Mouse (Mus musculus): ENCODE results near the gene Vps25. TPM values are rescaled to one million over a fixed set of nuclear protein-coding genes. Genes with fewer than 3 reads are reported as not detected.

Gene Vps25
- total and polyA plus RNA-seq, 3 experiments: 75.5 to 107 TPM; not detected in 1

DNA sequence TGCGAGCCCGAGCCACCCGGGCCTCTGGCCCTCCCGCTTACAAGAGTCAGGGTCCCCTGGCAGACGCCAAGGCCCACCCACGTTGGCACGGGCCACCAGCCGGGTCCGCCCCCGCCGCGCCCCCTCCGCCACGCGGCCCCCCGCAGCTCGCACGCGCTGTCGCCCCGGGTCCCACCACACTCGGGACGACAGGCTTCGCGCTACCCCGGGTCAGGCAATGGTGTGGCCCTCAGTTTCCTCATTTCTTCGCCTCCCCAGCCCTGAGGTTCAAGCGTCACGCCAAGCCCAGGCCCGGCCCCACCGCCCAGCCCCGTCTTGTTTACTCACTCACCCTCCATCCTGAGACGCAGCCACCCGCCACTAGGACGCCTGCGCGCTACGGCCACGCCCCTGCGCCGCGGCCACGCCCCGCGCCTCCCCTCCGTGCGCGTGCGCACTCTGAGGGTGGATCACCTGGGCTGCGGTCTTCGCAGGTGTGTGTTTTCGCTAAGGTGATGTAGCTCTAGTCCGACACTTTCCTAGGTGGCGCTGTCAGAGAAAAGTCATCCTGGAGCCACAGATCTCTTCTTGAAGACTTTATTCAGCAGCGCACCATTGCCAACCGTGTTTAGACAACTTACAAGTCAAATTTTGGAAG, 27.3 kb upstream of the Vps25 start, which contains the start of gene Ezh1 (continued):
- peak; percentile 36; the same call in 1 of the 2 replicates for TF ChIP-seq MAZ (IDR thresholded peaks at IDR 0.05; ENCODE audit: low read depth, low read length)
- TF ChIP-seq POLR2A (IDR thresholded peaks at IDR 0.05; ENCODE audit: control insufficient read depth in 1 of 2, insufficient read depth in 1 of 2, low read depth in 1 of 2, low read length in 2 of 2, poor library complexity in 1 of 2): peak; percentile 44 to 52; a peak in 1 of 4 replicates
- 0 out of 2 replicates have a peak, but pooled peaks have one; percentile 11 for TF ChIP-seq RCOR1 (IDR thresholded peaks at IDR 0.05; ENCODE audit: low read depth, low read length)
- no peak for TF ChIP-seq MEF2A (IDR thresholded peaks at IDR 0.05; ENCODE audit: extremely low read depth, insufficient replicate concordance, low read depth, low read length, poor library complexity, severe bottlenecking)
- TF ChIP-seq CTCF (IDR thresholded peaks at IDR 0.05 in 2 of 3, conservative IDR thresholded peaks at IDR 0.05 in 1 of 3; ENCODE audit: control insufficient read depth in 1 of 3, insufficient read depth in 1 of 3, low read depth in 2 of 3, low read length in 3 of 3, poor library complexity in 1 of 3, severe bottlenecking in 1 of 3): peak in 1 of 3 experiments; percentile 3; a peak in 1 of 6 replicates
- TF ChIP-seq NRF1 (IDR thresholded peaks at IDR 0.05; ENCODE audit: insufficient read depth, low read depth, low read length, poor library complexity, severe bottlenecking): peak; percentile 92
- TF ChIP-seq NELFE (IDR thresholded peaks at IDR 0.05; ENCODE audit: low read depth, low read length): peak; percentile 47

GRCm38 (mm10) chr11:101229361-101229900, 24.1 kb upstream of the Vps25 start:
- H3K79me2 ChIP-seq (ENCODE audit: control insufficient read depth, insufficient read depth, low read length, poor library complexity): peaks cover 5% of the 10 kb centered on the region; the same call in 1 of the 2 replicates
- no peak overlapping the region for H3K27ac ChIP-seq (ENCODE audit: control insufficient read depth, low read depth, low read length)
- DNase-seq (ENCODE audit: low read depth, low spot score): peak; percentile 65
- H3K4me3 ChIP-seq (ENCODE audit: control insufficient read depth in 1 of 2, insufficient read depth in 1 of 2, low read depth in 2 of 2, low read length in 2 of 2): no peak overlapping the region
- H3K9ac ChIP-seq (ENCODE audit: control insufficient read depth, low read depth, low read length, poor library complexity, severe bottlenecking): no peak overlapping the region
- H3K27me3 ChIP-seq (ENCODE audit: control insufficient read depth in 1 of 2, insufficient read depth in 2 of 2, low read length in 2 of 2): peaks cover 0 to 4% of the 10 kb centered on the region in 2 experiments; a peak in 2 of 4 replicates
- peaks cover 0 to 17% of the 10 kb centered on the region in 2 experiments; a peak in 2 of 4 replicates for H3K36me3 ChIP-seq (ENCODE audit: control insufficient read depth in 1 of 2, insufficient read depth in 2 of 2, low read length in 2 of 2)
- H3K9me3 ChIP-seq (replicated peaks; ENCODE audit: insufficient read depth, low read length): no peaks in the 10 kb centered on the region
- H3K4me1 ChIP-seq (ENCODE audit: control insufficient read depth in 1 of 2, insufficient read depth in 2 of 2, low read length in 2 of 2): peaks cover 3 to 30% of the 10 kb centered on the region in 2 experiments; a peak in 3 of 4 replicates
- TF ChIP-seq SMC3 (IDR thresholded peaks at IDR 0.05; ENCODE audit: low read depth, low read length) (no peak), CTCF (IDR thresholded peaks at IDR 0.05 in 2 of 3, conservative IDR thresholded peaks at IDR 0.05 in 1 of 3; ENCODE audit: control insufficient read depth in 1 of 3, insufficient read depth in 1 of 3, low read depth in 2 of 3, low read length in 3 of 3, poor library complexity in 1 of 3, severe bottlenecking in 1 of 3) (no peak), BHLHE40 (IDR thresholded peaks at IDR 0.05; ENCODE audit: borderline replicate concordance, low read depth, low read length) (no peak), POLR2AphosphoS5 (IDR thresholded peaks at IDR 0.05; ENCODE audit: borderline replicate concordance, low read depth, low read length) (no peak), RCOR1 (IDR thresholded peaks at IDR 0.05; ENCODE audit: low read depth, low read length) (peak; percentile 87), HCFC1 (IDR thresholded peaks at IDR 0.05; ENCODE audit: low read depth, low read length) (no peak), E2F4 (IDR thresholded peaks at IDR 0.05; ENCODE audit: borderline replicate concordance, low read depth, low read length) (no peak), POLR2AphosphoS2 (IDR thresholded peaks at IDR 0.05; ENCODE audit: low read length) (no peak), NRF1 (IDR thresholded peaks at IDR 0.05; ENCODE audit: insufficient read depth, low read depth, low read length, poor library complexity, severe bottlenecking) (no peak), ZC3H11A (IDR thresholded peaks at IDR 0.05; ENCODE audit: low read depth, low read length) (no peak), JUND (IDR thresholded peaks at IDR 0.05; ENCODE audit: low read depth, low read length) (no peak), ETS1 (IDR thresholded peaks at IDR 0.05; ENCODE audit: low read depth, low read length) (0 out of 2 replicates have a peak, but pooled peaks have one; percentile 34), ZMIZ1 (IDR thresholded peaks at IDR 0.05; ENCODE audit: low read depth, low read length) (no peak), NELFE (IDR thresholded peaks at IDR 0.05; ENCODE audit: low read depth, low read length) (no peak), EP300 (IDR thresholded peaks at IDR 0.05; ENCODE audit: low read depth in 1 of 2, low read length in 2 of 2) (peak; percentile 16 to 19; a peak in 2 of 4 replicates), MAFK (IDR thresholded peaks at IDR 0.05; ENCODE audit: borderline replicate concordance, low read depth, low read length) (no peak), USF1 (IDR thresholded peaks at IDR 0.05; ENCODE audit: low read depth, low read length) (no peak), MYB (IDR thresholded peaks at IDR 0.05; ENCODE audit: low read depth, low read length) (no peak), POLR2A (IDR thresholded peaks at IDR 0.05; ENCODE audit: control insufficient read depth in 1 of 2, insufficient read depth in 1 of 2, low read depth in 1 of 2, low read length in 2 of 2, poor library complexity in 1 of 2) (no peak), MYC (IDR thresholded peaks at IDR 0.05; ENCODE audit: low read depth, low read length) (no peak), CHD1 (IDR thresholded peaks at IDR 0.05; ENCODE audit: low read depth, low read length) (no peak), MAZ (IDR thresholded peaks at IDR 0.05; ENCODE audit: low read depth, low read length) (no peak), TAL1 (IDR thresholded peaks at IDR 0.05; ENCODE audit: low read length) (no peak), MEF2A (IDR thresholded peaks at IDR 0.05; ENCODE audit: extremely low read depth, insufficient replicate concordance, low read depth, low read length, poor library complexity, severe bottlenecking) (no peak), RAD21 (IDR thresholded peaks at IDR 0.05; ENCODE audit: low read depth, low read length) (no peak), ZKSCAN1 (IDR thresholded peaks at IDR 0.05; ENCODE audit: low read depth, low read length) (no peak), UBTF (IDR thresholded peaks at IDR 0.05; ENCODE audit: borderline replicate concordance, insufficient read depth, low read depth, low read length) (no peak), MXI1 (IDR thresholded peaks at IDR 0.05; ENCODE audit: low read depth, low read length) (no peak), TBP (IDR thresholded peaks at IDR 0.05; ENCODE audit: low read depth, low read length) (no peak), TCF12 (IDR thresholded peaks at IDR 0.05; ENCODE audit: low read depth, low read length) (peak; percentile 42; the same call in 1 of the 2 replicates)

Measured in MEL (cell line).